Mouse (Mus musculus): ENCODE results near the gene Tex48. TPM values are rescaled to one million over a fixed set of nuclear protein-coding genes. Genes with fewer than 3 reads are reported as not detected.

The Tex48 gene
- polyA plus RNA-seq, 1 experiment from 2014 or later = not detected

DNA sequence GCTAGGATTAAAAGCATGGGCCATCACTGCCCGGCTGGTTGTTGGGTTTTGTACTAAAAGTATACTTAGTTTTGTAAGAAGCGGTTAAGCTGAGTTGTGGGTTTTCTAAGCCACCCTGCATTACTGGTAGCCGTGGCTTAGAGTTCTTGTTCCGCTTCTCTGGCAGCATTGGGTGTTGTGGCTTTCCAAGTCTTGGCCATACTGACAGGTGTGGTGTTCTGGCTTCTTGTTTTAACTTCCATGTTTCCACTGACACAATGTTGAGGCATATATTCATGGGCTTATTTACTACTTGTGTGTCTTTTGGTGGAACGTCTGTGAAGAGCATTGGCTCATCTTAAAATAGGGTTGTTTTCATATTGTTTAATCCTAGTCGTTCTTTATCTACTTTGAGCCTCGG lies 32.2 kb downstream of the Tex48 start:
- TF ChIP-seq CTCF (IDR thresholded peaks at IDR 0.05; ENCODE audit: low read depth) = no peak
- Histone ChIP-seq H3K27ac (ENCODE audit: low read depth, low read length) (no peak overlapping the region), H3K4me1 (replicated peaks; ENCODE audit: control insufficient read depth, insufficient read depth, low read length) (peaks cover 4% of the 10 kb centered on the region; the same call in 1 of the 2 replicates), H3K9me3 (ENCODE audit: control insufficient read depth) (no peaks in the 10 kb centered on the region), H3K9ac (ENCODE audit: low read depth, low read length) (no peak overlapping the region), H3K27me3 (replicated peaks; ENCODE audit: control insufficient read depth, insufficient read depth, low read length) (no peaks in the 10 kb centered on the region), H3K4me2 (replicated peaks; ENCODE audit: low read depth) (no peak overlapping the region), H3K36me3 (ENCODE audit: control insufficient read depth, insufficient read depth) (0 out of 2 replicates have a peak, but pooled peaks cover 3% of the 10 kb centered on the region), H3K4me3 (ENCODE audit: low read depth, low read length) (no peak overlapping the region)
- WGBS = 82% methylated on average over 7 of the region's 7 CpGs
- ATAC-seq = no peak

DNA sequence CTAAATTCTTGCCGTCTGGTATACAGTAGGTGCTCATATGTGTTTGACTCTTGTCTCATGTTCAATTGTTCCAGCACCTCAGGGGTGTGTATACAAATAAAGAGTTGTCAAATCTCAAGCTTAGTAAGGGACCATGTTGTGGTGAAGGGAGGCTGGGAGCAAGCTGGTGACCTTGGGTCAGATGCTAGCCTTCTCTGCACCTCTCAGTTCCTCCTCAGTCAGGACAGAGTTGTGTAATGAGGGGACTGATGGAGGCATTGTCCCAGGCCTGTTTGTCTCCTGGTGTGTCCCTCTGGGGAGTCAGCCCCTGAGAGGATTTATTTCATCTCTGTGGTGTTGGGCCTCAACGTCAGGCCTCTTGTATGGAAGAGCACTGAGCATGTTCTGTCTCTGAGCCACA lies 36.0 kb downstream of the Tex48 start:
- no peak for TF ChIP-seq CTCF (IDR thresholded peaks at IDR 0.05; ENCODE audit: low read depth)
- peaks cover 16% of the 10 kb centered on the region for H3K36me3 ChIP-seq (ENCODE audit: control insufficient read depth, insufficient read depth)
- no peak overlapping the region for H3K9ac ChIP-seq (ENCODE audit: low read depth, low read length)
- H3K4me2 ChIP-seq (replicated peaks; ENCODE audit: low read depth) = no peak overlapping the region
- WGBS = 86% methylated on average over 2 of the region's 2 CpGs
- no peaks in the 10 kb centered on the region for H3K27me3 ChIP-seq (replicated peaks; ENCODE audit: control insufficient read depth, insufficient read depth, low read length)
- no peaks in the 10 kb centered on the region for H3K4me1 ChIP-seq (replicated peaks; ENCODE audit: control insufficient read depth, insufficient read depth, low read length)
- no peak for ATAC-seq
- no peak overlapping the region for H3K4me3 ChIP-seq (ENCODE audit: low read depth, low read length)
- no peaks in the 10 kb centered on the region for H3K9me3 ChIP-seq (ENCODE audit: control insufficient read depth)
- H3K27ac ChIP-seq (ENCODE audit: low read depth, low read length) = no peak overlapping the region

DNA sequence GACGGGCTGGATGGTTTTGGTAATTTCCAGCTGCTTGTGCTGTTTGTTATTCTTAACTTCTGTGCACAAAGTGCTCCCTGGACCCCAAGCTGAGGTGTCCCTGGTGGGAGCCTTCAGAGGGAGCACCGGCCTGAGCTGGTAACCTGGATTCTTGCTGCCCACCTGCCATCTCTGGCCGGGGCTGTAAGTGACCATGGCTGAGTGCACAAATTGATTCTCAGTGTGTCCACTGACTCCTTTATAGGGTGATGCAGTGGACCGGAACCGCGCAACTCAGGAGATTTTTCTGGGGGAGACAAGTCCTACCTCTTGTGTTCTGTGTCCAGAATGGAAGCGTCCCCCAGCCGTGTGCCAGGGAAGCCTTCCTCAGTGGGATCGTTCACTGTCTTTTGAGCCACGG lies 37.0 kb downstream of the Tex48 start:
- 91% methylated on average over 10 of the region's 10 CpGs for WGBS
- H3K4me3 ChIP-seq (ENCODE audit: low read depth, low read length) = no peak overlapping the region
- H3K4me2 ChIP-seq (replicated peaks; ENCODE audit: low read depth) = no peak overlapping the region
- no peaks in the 10 kb centered on the region for H3K4me1 ChIP-seq (replicated peaks; ENCODE audit: control insufficient read depth, insufficient read depth, low read length)
- peaks cover 18% of the 10 kb centered on the region for H3K36me3 ChIP-seq (ENCODE audit: control insufficient read depth, insufficient read depth)
- H3K27ac ChIP-seq (ENCODE audit: low read depth, low read length) = no peak overlapping the region
- no peak for ATAC-seq
- H3K9ac ChIP-seq (ENCODE audit: low read depth, low read length) = no peak overlapping the region
- no peak for TF ChIP-seq CTCF (IDR thresholded peaks at IDR 0.05; ENCODE audit: low read depth)
- no peaks in the 10 kb centered on the region for H3K9me3 ChIP-seq (ENCODE audit: control insufficient read depth)
- no peaks in the 10 kb centered on the region for H3K27me3 ChIP-seq (replicated peaks; ENCODE audit: control insufficient read depth, insufficient read depth, low read length)

DNA sequence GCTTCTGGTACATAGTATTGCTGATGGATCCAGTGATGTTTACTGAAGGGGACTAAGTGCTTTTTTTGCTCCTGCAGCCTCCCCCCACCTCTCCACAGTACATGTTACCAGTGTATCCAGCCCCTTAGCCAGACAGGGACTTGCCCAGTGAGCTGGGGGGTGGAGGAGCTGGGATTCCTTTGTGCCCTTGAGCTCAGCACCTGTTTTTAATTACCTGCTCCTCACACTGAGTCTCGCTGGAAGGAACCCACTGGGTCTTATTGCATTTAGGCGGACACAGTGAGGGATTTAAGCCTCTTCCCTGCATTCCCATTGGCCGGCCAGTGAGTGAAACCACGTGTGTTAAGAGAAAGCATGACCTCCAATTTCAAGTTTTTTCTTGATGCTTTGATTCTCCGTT lies 39.6 kb downstream of the Tex48 start:
- Histone ChIP-seq H3K27ac (ENCODE audit: low read depth, low read length) (no peak overlapping the region), H3K27me3 (replicated peaks; ENCODE audit: control insufficient read depth, insufficient read depth, low read length) (no peaks in the 10 kb centered on the region), H3K36me3 (ENCODE audit: control insufficient read depth, insufficient read depth) (peaks cover 35% of the 10 kb centered on the region), H3K4me3 (ENCODE audit: low read depth, low read length) (no peak overlapping the region), H3K9me3 (ENCODE audit: control insufficient read depth) (no peaks in the 10 kb centered on the region), H3K4me2 (replicated peaks; ENCODE audit: low read depth) (no peak overlapping the region), H3K4me1 (replicated peaks; ENCODE audit: control insufficient read depth, insufficient read depth, low read length) (no peaks in the 10 kb centered on the region), H3K9ac (ENCODE audit: low read depth, low read length) (no peak overlapping the region)
- 85% methylated on average over 5 of the region's 5 CpGs for WGBS
- no peak for ATAC-seq
- no peak for TF ChIP-seq CTCF (IDR thresholded peaks at IDR 0.05; ENCODE audit: low read depth)

DNA sequence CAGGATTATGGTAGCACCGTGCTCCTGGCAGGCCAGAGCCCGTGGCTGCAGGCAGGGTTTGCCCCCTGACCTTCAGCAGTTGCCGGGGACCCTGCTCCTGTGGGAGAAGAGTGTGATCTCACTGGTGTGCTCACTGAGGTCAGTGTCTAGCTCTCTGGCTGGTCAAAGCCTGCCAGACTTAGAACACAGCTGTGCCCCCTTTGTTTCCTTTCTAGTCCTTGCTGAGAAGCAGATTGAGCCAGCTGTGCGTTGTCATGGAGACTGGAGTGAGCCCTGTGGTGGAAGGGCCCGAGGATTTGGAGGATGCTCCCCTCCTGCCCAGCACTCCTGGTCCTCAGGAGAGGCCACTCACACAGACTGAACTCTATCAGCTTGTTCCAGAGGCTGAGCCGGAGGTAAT lies 42.1 kb downstream of the Tex48 start:
- Histone ChIP-seq H3K4me2 (replicated peaks; ENCODE audit: low read depth) (no peak overlapping the region), H3K9me3 (ENCODE audit: control insufficient read depth) (no peaks in the 10 kb centered on the region), H3K36me3 (ENCODE audit: control insufficient read depth, insufficient read depth) (peaks cover 39% of the 10 kb centered on the region), H3K9ac (ENCODE audit: low read depth, low read length) (no peak overlapping the region), H3K4me1 (replicated peaks; ENCODE audit: control insufficient read depth, insufficient read depth, low read length) (no peaks in the 10 kb centered on the region), H3K27ac (ENCODE audit: low read depth, low read length) (no peak overlapping the region), H3K27me3 (replicated peaks; ENCODE audit: control insufficient read depth, insufficient read depth, low read length) (no peaks in the 10 kb centered on the region), H3K4me3 (ENCODE audit: low read depth, low read length) (no peak overlapping the region)
- WGBS = 69% methylated on average over 6 of the region's 6 CpGs
- no peak for ATAC-seq
- TF ChIP-seq CTCF (IDR thresholded peaks at IDR 0.05; ENCODE audit: low read depth) = no peak

DNA sequence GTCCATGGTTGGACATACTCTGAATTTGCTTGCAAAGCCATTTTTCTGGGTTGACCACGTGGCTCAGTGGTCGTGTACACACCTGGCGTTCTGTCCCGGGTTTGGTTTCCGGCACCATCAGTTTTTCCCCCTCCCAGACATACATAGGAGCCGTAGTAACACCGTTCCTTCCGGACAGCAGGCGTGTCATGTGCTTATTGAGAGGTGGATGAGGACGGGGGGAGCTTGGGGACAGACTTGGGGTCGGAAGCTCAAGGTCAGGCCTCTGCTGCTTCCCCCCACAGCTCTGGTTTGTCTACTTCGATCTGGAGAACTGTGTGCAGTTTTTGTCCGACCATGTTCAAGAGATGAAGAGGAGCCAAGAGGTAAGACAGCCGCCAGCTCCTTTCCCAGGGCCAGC lies 42.6 kb downstream of the Tex48 start:
- Histone ChIP-seq H3K4me2 (replicated peaks; ENCODE audit: low read depth) (no peak overlapping the region), H3K4me1 (replicated peaks; ENCODE audit: control insufficient read depth, insufficient read depth, low read length) (no peaks in the 10 kb centered on the region), H3K9ac (ENCODE audit: low read depth, low read length) (no peak overlapping the region), H3K36me3 (ENCODE audit: control insufficient read depth, insufficient read depth) (peaks cover 36% of the 10 kb centered on the region), H3K27ac (ENCODE audit: low read depth, low read length) (no peak overlapping the region), H3K27me3 (replicated peaks; ENCODE audit: control insufficient read depth, insufficient read depth, low read length) (no peaks in the 10 kb centered on the region), H3K9me3 (ENCODE audit: control insufficient read depth) (no peaks in the 10 kb centered on the region), H3K4me3 (ENCODE audit: low read depth, low read length) (no peak overlapping the region)
- ATAC-seq = no peak
- 84% methylated on average over 14 of the region's 14 CpGs for WGBS
- no peak for TF ChIP-seq CTCF (IDR thresholded peaks at IDR 0.05; ENCODE audit: low read depth)

DNA sequence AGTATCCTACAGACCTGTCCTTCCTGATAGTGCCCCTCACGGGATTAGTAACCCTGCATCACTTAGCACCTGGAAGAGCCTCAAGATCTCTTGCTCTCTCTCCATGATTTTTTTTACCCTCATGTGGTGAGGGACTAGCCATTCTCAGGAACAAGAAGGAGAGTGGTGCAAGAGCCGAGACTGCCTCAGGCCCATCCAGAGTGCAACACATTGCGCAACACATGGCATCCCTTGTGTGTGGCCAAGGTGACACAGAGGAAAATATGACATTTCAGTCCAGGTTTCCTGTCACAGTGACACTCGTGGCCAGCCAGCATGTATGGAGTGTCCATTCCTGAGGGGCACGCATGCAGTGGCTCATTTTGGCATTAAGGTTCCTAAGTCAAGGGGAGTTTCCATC lies 49.6 kb downstream of the Tex48 start:
- Histone ChIP-seq H3K9me3 (ENCODE audit: control insufficient read depth) (no peaks in the 10 kb centered on the region), H3K4me2 (replicated peaks; ENCODE audit: low read depth) (no peak overlapping the region), H3K27ac (ENCODE audit: low read depth, low read length) (no peak overlapping the region), H3K9ac (ENCODE audit: low read depth, low read length) (no peak overlapping the region), H3K4me3 (ENCODE audit: low read depth, low read length) (no peak overlapping the region), H3K27me3 (replicated peaks; ENCODE audit: control insufficient read depth, insufficient read depth, low read length) (no peaks in the 10 kb centered on the region), H3K4me1 (replicated peaks; ENCODE audit: control insufficient read depth, insufficient read depth, low read length) (no peaks in the 10 kb centered on the region), H3K36me3 (ENCODE audit: control insufficient read depth, insufficient read depth) (peaks cover 61% of the 10 kb centered on the region)
- no peak for TF ChIP-seq CTCF (IDR thresholded peaks at IDR 0.05; ENCODE audit: low read depth)
- WGBS = 87% methylated on average over 5 of the region's 5 CpGs
- no peak for ATAC-seq

Data from intestine, postnatal 0 days (tissue).